Mouse (Mus musculus) MEL (cell line): ENCODE measurements around the gene Hpcal4.

ENCODE experiments used
- CTCF ChIP-seq, 3 experiments: IDR thresholded peaks in 2 of 3; conservative IDR thresholded peaks in 1 of 3; 2 replicates each; pipeline ENCODE4 v1.5.1; 2011 to 2012; ENCODE audit warnings: low read length in 3 of 3, low read depth in 2 of 3, mild to moderate bottlenecking in 2 of 3, improper control_type of control experiment in 1 of 3, inconsistent platforms in 1 of 3, mixed read lengths in 1 of 3, moderate library complexity in 1 of 3; ENCODE audit not compliant: control insufficient read depth in 1 of 3, insufficient read depth in 1 of 3, poor library complexity in 1 of 3, severe bottlenecking in 1 of 3
- EP300 ChIP-seq, 2 experiments: IDR thresholded peaks; 2 replicates each; pipeline ENCODE4 v1.6.1; 2011; ENCODE audit warnings: improper control_type of control experiment in 2 of 2, low read length in 2 of 2, low read depth in 1 of 2, mild to moderate bottlenecking in 1 of 2

GRCm38 (mm10) chr4:123147446-123148150 lies 35.4 kb upstream of the Hpcal4 start:
- TF ChIP-seq CTCF (IDR thresholded peaks at IDR 0.05 in 2 of 3, conservative IDR thresholded peaks at IDR 0.05 in 1 of 3; ENCODE audit: control insufficient read depth in 1 of 3, insufficient read depth in 1 of 3, low read depth in 2 of 3, low read length in 3 of 3, poor library complexity in 1 of 3, severe bottlenecking in 1 of 3), result no peak
- no peak for TF ChIP-seq EP300 (IDR thresholded peaks at IDR 0.05; ENCODE audit: low read depth in 1 of 2, low read length in 2 of 2)
